Mouse (Mus musculus) MEL (cell line): Measurements from ENCODE around the gene Fblim1.

Source experiments
- CHD1 ChIP-seq: IDR thresholded peaks from 2 replicates; pipeline ENCODE4 v1.6.1; 2012; ENCODE audit warnings: low read depth, mild to moderate bottlenecking, inconsistent platforms, low read length, improper control_type of control experiment
- CTCF ChIP-seq, 3 experiments: IDR thresholded peaks in 2 of 3; conservative IDR thresholded peaks in 1 of 3; 2 replicates each; pipeline ENCODE4 v1.5.1; 2011 to 2012; ENCODE audit warnings: low read length in 3 of 3, low read depth in 2 of 3, mild to moderate bottlenecking in 2 of 3, improper control_type of control experiment in 1 of 3, inconsistent platforms in 1 of 3, mixed read lengths in 1 of 3, moderate library complexity in 1 of 3; ENCODE audit not compliant: control insufficient read depth in 1 of 3, insufficient read depth in 1 of 3, poor library complexity in 1 of 3, severe bottlenecking in 1 of 3
- ELF1 ChIP-seq: IDR thresholded peaks from 2 replicates; pipeline ENCODE4 v1.6.1; 2014; ENCODE audit warnings: low read depth, mild to moderate bottlenecking, inconsistent platforms, low read length, improper control_type of control experiment, moderate library complexity
- EP300 ChIP-seq, 2 experiments: IDR thresholded peaks; 2 replicates each; pipeline ENCODE4 v1.6.1; 2011; ENCODE audit warnings: improper control_type of control experiment in 2 of 2, low read length in 2 of 2, low read depth in 1 of 2, mild to moderate bottlenecking in 1 of 2
- MAX ChIP-seq: IDR thresholded peaks from 2 replicates; pipeline ENCODE4 v1.6.1; 2011; ENCODE audit warnings: low read length, improper control_type of control experiment
- MYC ChIP-seq: IDR thresholded peaks from 2 replicates; pipeline ENCODE4 v1.6.1; 2011; ENCODE audit warnings: low read depth, mild to moderate bottlenecking, low read length, improper control_type of control experiment, moderate library complexity
- NRF1 ChIP-seq: IDR thresholded peaks from 2 replicates; pipeline ENCODE4 v1.6.1; 2014; ENCODE audit warnings: low read depth, mild to moderate bottlenecking, inconsistent platforms, low read length, improper control_type of control experiment, moderate library complexity; ENCODE audit not compliant: poor library complexity, insufficient read depth, severe bottlenecking
- POLR2A ChIP-seq, 2 experiments: IDR thresholded peaks; 2 replicates each; pipeline ENCODE4 v1.6.1; 2011 to 2012; ENCODE audit warnings: low read length in 2 of 2, mild to moderate bottlenecking in 2 of 2, control low read depth in 1 of 2, improper control_type of control experiment in 1 of 2, low read depth in 1 of 2, moderate library complexity in 1 of 2; ENCODE audit not compliant: control insufficient read depth in 1 of 2, insufficient read depth in 1 of 2, poor library complexity in 1 of 2
- POLR2AphosphoS2 ChIP-seq: IDR thresholded peaks from 2 replicates; pipeline ENCODE4 v1.6.1; 2011; ENCODE audit warnings: low read length, improper control_type of control experiment
- POLR2AphosphoS5 ChIP-seq: IDR thresholded peaks from 2 replicates; pipeline ENCODE4 v1.6.1; 2012; ENCODE audit warnings: low read depth, borderline replicate concordance, mild to moderate bottlenecking, inconsistent platforms, low read length, moderate library complexity, mixed read lengths
- SMC3 ChIP-seq: IDR thresholded peaks from 2 replicates; pipeline ENCODE4 v1.6.1; 2011; ENCODE audit warnings: low read depth, low read length, improper control_type of control experiment
- TCF12 ChIP-seq: IDR thresholded peaks from 2 replicates; pipeline ENCODE4 v1.6.1; 2014; ENCODE audit warnings: low read depth, mild to moderate bottlenecking, inconsistent platforms, low read length, improper control_type of control experiment, moderate library complexity
- UBTF ChIP-seq: IDR thresholded peaks from 2 replicates; pipeline ENCODE4 v1.6.1; 2012; ENCODE audit warnings: low read depth, mild to moderate bottlenecking, inconsistent platforms, low read length, improper control_type of control experiment, moderate library complexity, borderline replicate concordance; ENCODE audit not compliant: insufficient read depth

DNA sequence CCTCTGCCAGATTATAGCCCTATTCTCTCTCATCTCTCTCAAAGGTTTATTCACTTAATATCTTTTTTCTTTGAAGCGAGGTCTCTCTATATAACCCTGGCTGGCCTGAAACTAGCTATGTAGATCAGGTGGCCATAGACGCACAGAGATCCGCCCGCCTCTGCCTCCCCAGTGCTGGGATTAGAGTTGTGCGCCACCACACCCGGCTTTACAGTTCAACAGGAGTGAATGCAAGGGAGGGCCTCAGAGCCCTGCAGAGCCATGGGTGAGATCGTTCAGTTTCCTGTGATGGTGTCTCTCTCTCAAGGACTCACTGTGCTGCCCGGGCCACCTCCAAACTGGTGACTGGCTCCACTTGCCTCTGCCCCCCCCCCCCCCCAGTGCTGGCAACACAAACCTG is 18.2 kb upstream of the Fblim1 start:
- TF ChIP-seq POLR2A (IDR thresholded peaks at IDR 0.05; ENCODE audit: control insufficient read depth in 1 of 2, insufficient read depth in 1 of 2, low read depth in 1 of 2, low read length in 2 of 2, poor library complexity in 1 of 2) (no peak), UBTF (no peak), MAX (no peak), NRF1 (no peak), MYC (no peak), CTCF (IDR thresholded peaks at IDR 0.05 in 2 of 3, conservative IDR thresholded peaks at IDR 0.05 in 1 of 3; ENCODE audit: control insufficient read depth in 1 of 3, insufficient read depth in 1 of 3, low read depth in 2 of 3, low read length in 3 of 3, poor library complexity in 1 of 3, severe bottlenecking in 1 of 3) (no peak), SMC3 (no peak), POLR2AphosphoS2 (no peak), EP300 (IDR thresholded peaks at IDR 0.05; ENCODE audit: low read depth in 1 of 2, low read length in 2 of 2) (no peak), POLR2AphosphoS5 (no peak), TCF12 (no peak), ELF1 (no peak), CHD1 (no peak)
